Mouse (Mus musculus): ENCODE results near the gene Nadk. TPM values are rescaled to one million over a fixed set of nuclear protein-coding genes. Genes with fewer than 3 reads are reported as not detected.
A peak's percentile ranks its signal among the peaks of the same experiment; 100 is the strongest.
"Not testable (repeated sequence)": the region's sequence is repeated elsewhere in the genome, so short reads cannot be mapped to it uniquely, and the experiment has no call there.

Gene Nadk
- polyA plus RNA-seq, 1 experiment from 2014 or later = 52.5 TPM

- H3K4me2 ChIP-seq; H3K9me3 ChIP-seq (replicated peaks); H3K4me3 ChIP-seq; H3K9ac ChIP-seq; ATAC-seq (ENCODE audit: insufficient number of reproducible peaks, low FRiP score); H3K36me3 ChIP-seq; H3K27ac ChIP-seq (ENCODE audit: poor library complexity, severe bottlenecking); H3K27me3 ChIP-seq (replicated peaks): not testable (repeated sequence)
- WGBS = 89% methylated on average over 11 of the region's 11 CpGs
- peaks cover 19% of the 10 kb centered on the region for H3K4me1 ChIP-seq (replicated peaks)
These were observed 8.1 kb downstream of the Nadk start for GRCm38 (mm10) chr4:155570315-155570714.

- H3K4me1 ChIP-seq (replicated peaks) = peaks cover 10% of the 10 kb centered on the region
- H3K9ac ChIP-seq = no peak overlapping the region
- H3K36me3 ChIP-seq = no peaks in the 10 kb centered on the region
- no peaks in the 10 kb centered on the region for H3K27me3 ChIP-seq (replicated peaks)
- H3K27ac ChIP-seq (ENCODE audit: poor library complexity, severe bottlenecking) = no peak overlapping the region
- no peak for ATAC-seq (ENCODE audit: insufficient number of reproducible peaks, low FRiP score)
- no peak overlapping the region for H3K4me2 ChIP-seq
- no peak overlapping the region for H3K4me3 ChIP-seq
- WGBS = 61% methylated on average over 2 of the region's 2 CpGs
- H3K9me3 ChIP-seq (replicated peaks) = no peaks in the 10 kb centered on the region
These were observed 9.3 kb downstream of the Nadk start for GRCm38 (mm10) chr4:155571442-155571841.

- Histone ChIP-seq H3K9me3 (replicated peaks) (no peaks in the 10 kb centered on the region), H3K27ac (ENCODE audit: poor library complexity, severe bottlenecking) (no peak overlapping the region), H3K9ac (no peak overlapping the region), H3K4me3 (no peak overlapping the region), H3K4me2 (no peak overlapping the region), H3K4me1 (replicated peaks) (peaks cover 9% of the 10 kb centered on the region), H3K27me3 (replicated peaks) (no peaks in the 10 kb centered on the region), H3K36me3 (peaks cover 15% of the 10 kb centered on the region)
- ATAC-seq (ENCODE audit: insufficient number of reproducible peaks, low FRiP score) = no peak
- WGBS = 85% methylated on average over 2 of the region's 2 CpGs
These were observed 11.0 kb downstream of the Nadk start for GRCm38 (mm10) chr4:155573155-155573554.

- WGBS = 91% methylated on average over 9 of the region's 9 CpGs
- ATAC-seq (ENCODE audit: insufficient number of reproducible peaks, low FRiP score) = no peak
- Histone ChIP-seq H3K27ac (ENCODE audit: poor library complexity, severe bottlenecking) (no peak overlapping the region), H3K36me3 (peaks cover 19% of the 10 kb centered on the region), H3K4me2 (no peak overlapping the region), H3K27me3 (replicated peaks) (no peaks in the 10 kb centered on the region), H3K9me3 (replicated peaks) (no peaks in the 10 kb centered on the region), H3K9ac (no peak overlapping the region), H3K4me1 (replicated peaks) (peaks cover 4% of the 10 kb centered on the region), H3K4me3 (no peak overlapping the region)
These were observed 11.7 kb downstream of the Nadk start for GRCm38 (mm10) chr4:155573876-155574275.

GRCm38 (mm10) chr4:155574931-155575330 is 12.8 kb downstream of the Nadk start:
- WGBS = 73% methylated on average over 11 of the region's 11 CpGs
- no peak for ATAC-seq (ENCODE audit: insufficient number of reproducible peaks, low FRiP score)

GRCm38 (mm10) chr4:155575521-155575920 is 13.3 kb downstream of the Nadk start:
- H3K9me3 ChIP-seq (replicated peaks) = no peaks in the 10 kb centered on the region
- H3K27me3 ChIP-seq (replicated peaks) = no peaks in the 10 kb centered on the region
- no peak overlapping the region for H3K4me2 ChIP-seq
- H3K27ac ChIP-seq (ENCODE audit: poor library complexity, severe bottlenecking) = no peak overlapping the region
- H3K4me1 ChIP-seq (replicated peaks) = peaks cover 4% of the 10 kb centered on the region; the same call in 1 of the 2 replicates
- H3K4me3 ChIP-seq = no peak overlapping the region
- WGBS = 90% methylated on average over 8 of the region's 8 CpGs
- H3K36me3 ChIP-seq = peaks cover 29% of the 10 kb centered on the region
- H3K9ac ChIP-seq = no peak overlapping the region
- no peak for ATAC-seq (ENCODE audit: insufficient number of reproducible peaks, low FRiP score)

More at GRCm38 (mm10) chr4:155574931-155575330, 12.8 kb downstream of the Nadk start:
- no peaks in the 10 kb centered on the region for H3K27me3 ChIP-seq (replicated peaks)
- no peak overlapping the region for H3K9ac ChIP-seq
- peaks cover 4% of the 10 kb centered on the region; the same call in 1 of the 2 replicates for H3K4me1 ChIP-seq (replicated peaks)
- H3K4me2 ChIP-seq = no peak overlapping the region
- no peaks in the 10 kb centered on the region for H3K9me3 ChIP-seq (replicated peaks)
- no peak overlapping the region for H3K27ac ChIP-seq (ENCODE audit: poor library complexity, severe bottlenecking)
- H3K4me3 ChIP-seq = no peak overlapping the region
- peaks cover 27% of the 10 kb centered on the region for H3K36me3 ChIP-seq

- WGBS = 88% methylated on average over 9 of the region's 9 CpGs
- 0 out of 2 replicates have a peak, but pooled peaks have one; percentile 21 for ATAC-seq (ENCODE audit: insufficient number of reproducible peaks, low FRiP score)
These were observed 15.0 kb downstream of the Nadk start for GRCm38 (mm10) chr4:155577132-155577531.

GRCm38 (mm10) chr4:155577741-155578140 is 15.6 kb downstream of the Nadk start:
- WGBS = 83% methylated on average over 5 of the region's 5 CpGs
- H3K27me3 ChIP-seq (replicated peaks) = no peaks in the 10 kb centered on the region
- ATAC-seq (ENCODE audit: insufficient number of reproducible peaks, low FRiP score) = no peak
- H3K4me1 ChIP-seq (replicated peaks) = no peaks in the 10 kb centered on the region
- H3K9me3 ChIP-seq (replicated peaks) = no peaks in the 10 kb centered on the region
- no peak overlapping the region for H3K4me3 ChIP-seq
- no peak overlapping the region for H3K9ac ChIP-seq
- no peak overlapping the region for H3K4me2 ChIP-seq
- peaks cover 38% of the 10 kb centered on the region for H3K36me3 ChIP-seq
- no peak overlapping the region for H3K27ac ChIP-seq (ENCODE audit: poor library complexity, severe bottlenecking)

More at GRCm38 (mm10) chr4:155577132-155577531, 15.0 kb downstream of the Nadk start:
- H3K27me3 ChIP-seq (replicated peaks) = no peaks in the 10 kb centered on the region
- no peak overlapping the region for H3K27ac ChIP-seq (ENCODE audit: poor library complexity, severe bottlenecking)
- peaks cover 32% of the 10 kb centered on the region for H3K36me3 ChIP-seq
- H3K4me3 ChIP-seq = no peak overlapping the region
- H3K4me1 ChIP-seq (replicated peaks) = no peaks in the 10 kb centered on the region
- no peak overlapping the region for H3K9ac ChIP-seq
- H3K9me3 ChIP-seq (replicated peaks) = no peaks in the 10 kb centered on the region
- no peak overlapping the region for H3K4me2 ChIP-seq

- Histone ChIP-seq H3K27me3 (replicated peaks) (no peaks in the 10 kb centered on the region), H3K4me1 (replicated peaks) (no peaks in the 10 kb centered on the region), H3K27ac (ENCODE audit: poor library complexity, severe bottlenecking) (no peak overlapping the region), H3K4me2 (no peak overlapping the region), H3K36me3 (peaks cover 44% of the 10 kb centered on the region), H3K9ac (no peak overlapping the region), H3K9me3 (replicated peaks) (no peaks in the 10 kb centered on the region), H3K4me3 (no peak overlapping the region)
- no peak for ATAC-seq (ENCODE audit: insufficient number of reproducible peaks, low FRiP score)
- 82% methylated on average over 7 of the region's 7 CpGs for WGBS
These were observed 16.4 kb downstream of the Nadk start for GRCm38 (mm10) chr4:155578336-155579125.

- H3K36me3 ChIP-seq = peaks cover 63% of the 10 kb centered on the region
- ATAC-seq (ENCODE audit: insufficient number of reproducible peaks, low FRiP score) = no peak
- no peak overlapping the region for H3K4me2 ChIP-seq
- H3K9me3 ChIP-seq (replicated peaks) = no peaks in the 10 kb centered on the region
- 38% methylated on average over 1 of the region's 1 CpGs for WGBS
- H3K27ac ChIP-seq (ENCODE audit: poor library complexity, severe bottlenecking) = no peak overlapping the region
- H3K9ac ChIP-seq = no peak overlapping the region
- H3K27me3 ChIP-seq (replicated peaks) = no peaks in the 10 kb centered on the region
- no peaks in the 10 kb centered on the region for H3K4me1 ChIP-seq (replicated peaks)
- H3K4me3 ChIP-seq = no peak overlapping the region
These were observed 18.2 kb downstream of the Nadk start for GRCm38 (mm10) chr4:155580420-155580819.

- no peaks in the 10 kb centered on the region for H3K9me3 ChIP-seq (replicated peaks)
- ATAC-seq (ENCODE audit: insufficient number of reproducible peaks, low FRiP score) = no peak
- H3K27me3 ChIP-seq (replicated peaks) = no peaks in the 10 kb centered on the region
- 89% methylated on average over 6 of the region's 6 CpGs for WGBS
- H3K4me1 ChIP-seq (replicated peaks) = no peaks in the 10 kb centered on the region
- peaks cover 72% of the 10 kb centered on the region for H3K36me3 ChIP-seq
- H3K4me2 ChIP-seq = no peak overlapping the region
- H3K9ac ChIP-seq = no peak overlapping the region
- H3K4me3 ChIP-seq = no peak overlapping the region
- H3K27ac ChIP-seq (ENCODE audit: poor library complexity, severe bottlenecking) = no peak overlapping the region
These were observed 20.2 kb downstream of the Nadk start for GRCm38 (mm10) chr4:155582279-155582905.

All from heart, embryonic 12.5 days (tissue).